Mouse (Mus musculus) liver, postnatal 0 days (tissue): ENCODE measurements around the gene Atl3.
A peak's percentile ranks its signal among the peaks of the same experiment; 100 is the strongest.

Experiments
- CTCF ChIP-seq: sonication (generic); IDR thresholded peaks from 2 replicates; pipeline ENCODE4 v1.5.1; 2016; ENCODE audit warnings: antibody characterized with exemption, low read depth
- EP300 ChIP-seq: IDR thresholded peaks from 2 replicates; pipeline ENCODE4 v1.6.1; 2016; ENCODE audit warnings: antibody characterized with exemption, low read depth, mild to moderate bottlenecking

DNA sequence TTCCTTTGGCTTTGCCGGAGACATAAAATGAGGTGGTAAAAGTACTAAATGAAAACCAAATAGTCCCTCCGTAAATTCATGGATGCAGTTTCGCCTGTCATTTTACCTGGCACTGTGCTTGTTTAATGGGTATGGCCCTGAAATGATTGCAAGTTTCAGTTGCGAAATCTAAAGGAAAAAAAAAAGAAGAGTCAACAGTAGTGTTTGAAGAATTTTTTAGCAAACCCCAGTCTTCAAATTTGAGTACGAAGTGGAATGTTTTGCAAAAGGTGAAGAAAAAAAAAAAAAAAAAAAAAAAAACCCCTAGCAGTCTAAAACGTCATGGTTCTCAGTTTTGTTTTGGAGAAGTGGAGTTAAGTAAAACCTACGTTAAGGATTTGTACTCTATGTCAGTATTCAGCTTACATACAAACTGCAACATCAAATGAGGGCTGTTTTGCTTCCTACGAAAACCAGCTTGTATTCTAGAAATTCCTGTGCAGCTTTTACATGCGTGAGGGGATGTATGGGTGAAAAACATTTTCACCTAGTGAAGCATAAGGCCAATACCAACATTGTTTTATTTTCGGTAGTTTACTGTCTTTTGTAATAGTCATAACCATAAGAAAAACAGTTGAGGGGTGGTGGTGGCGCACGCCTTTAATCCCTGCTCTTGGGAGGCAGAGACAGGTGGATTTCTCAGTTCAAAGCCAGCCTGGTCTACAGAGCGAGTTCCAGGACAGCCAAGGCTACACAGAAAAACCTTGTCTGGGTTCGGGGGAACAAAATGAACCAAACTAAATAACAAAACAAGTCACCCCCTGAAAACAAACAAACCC lies 1.6 kb downstream of the Atl3 start:
- no peak for TF ChIP-seq CTCF
- TF ChIP-seq EP300: 0 out of 2 replicates have a peak, but pooled peaks have one; percentile 9
